Mouse (Mus musculus) frontal cortex, adult (tissue): ENCODE measurements around the gene Atp11a.
A peak's percentile ranks its signal among the peaks of the same experiment; 100 is the strongest.

Experiments used
- ATAC-seq: cut with Nextera tagmentation; 2 replicates; pipeline ENCODE4 v1.9.2; 2017; ENCODE audit warnings: mild to moderate bottlenecking, moderate library complexity, mixed read lengths; ENCODE audit not compliant: low TSS enrichment

Atp11a gene

DNA sequence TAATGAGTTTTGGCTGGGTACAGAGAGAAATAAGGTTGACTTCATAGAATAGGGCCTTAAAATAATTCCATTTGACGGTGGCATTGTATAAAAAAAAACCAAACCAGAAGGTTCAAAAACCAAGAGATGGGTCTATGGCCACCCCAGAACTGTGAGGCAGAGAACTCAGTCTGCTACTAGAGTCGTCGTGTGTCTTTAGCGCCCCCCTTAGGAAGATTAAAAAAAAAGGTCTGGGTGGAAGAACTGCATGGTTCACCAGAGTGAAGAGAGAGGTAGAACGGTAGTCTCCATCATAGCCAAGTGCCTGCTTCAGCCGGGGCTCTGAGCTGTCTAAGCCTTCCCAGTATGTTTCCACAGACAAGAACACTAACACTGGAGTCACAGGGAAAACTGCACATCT is 54.4 kb downstream of the Atp11a start:
- ATAC-seq: peak; percentile 65

- no peak for ATAC-seq
Measured at GRCm38 (mm10) chr8:12816412-12816811, 59.6 kb downstream of the Atp11a start.

- no peak for ATAC-seq
Measured at GRCm38 (mm10) chr8:12822892-12823291, 66.1 kb downstream of the Atp11a start.

DNA sequence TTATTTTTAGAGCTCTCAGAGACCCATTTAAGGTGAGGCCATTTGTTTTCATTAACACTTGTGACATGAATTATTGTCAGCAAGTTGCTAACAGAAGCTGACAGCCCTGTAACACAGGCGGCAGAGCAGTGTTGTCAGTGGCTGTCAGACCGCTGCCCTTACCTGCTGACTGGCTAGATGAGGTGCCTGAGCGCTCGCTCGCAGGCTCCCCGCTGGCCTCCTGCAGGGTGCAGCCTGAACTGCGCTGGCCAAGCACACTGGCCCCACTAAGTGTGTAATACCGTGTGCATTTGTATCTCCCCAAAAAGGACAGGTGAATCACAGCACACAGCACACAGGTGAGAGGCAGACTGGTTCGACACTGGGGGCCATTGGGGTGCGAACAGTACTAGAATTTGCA is 67.7 kb downstream of the Atp11a start:
- no peak for ATAC-seq

DNA sequence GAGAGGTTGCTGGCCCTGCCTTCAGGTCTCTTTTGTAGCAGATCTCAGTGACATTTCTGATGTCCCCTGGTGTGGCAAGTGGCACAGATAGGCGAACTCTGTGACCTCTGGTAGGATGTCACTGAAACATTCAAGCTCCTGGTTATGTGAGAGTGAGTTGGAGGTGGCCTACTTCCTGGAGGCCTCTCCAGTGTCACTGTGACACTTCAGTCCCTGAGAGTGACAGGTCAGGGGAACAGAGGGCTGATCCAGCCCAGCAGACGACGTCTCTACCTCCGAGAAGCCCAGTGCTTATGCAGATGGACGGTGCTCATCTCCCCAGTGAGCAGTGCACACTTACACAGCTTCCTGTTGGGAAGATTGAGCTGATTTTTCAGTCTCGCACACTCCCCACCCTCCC is 68.4 kb downstream of the Atp11a start:
- ATAC-seq: no peak

DNA sequence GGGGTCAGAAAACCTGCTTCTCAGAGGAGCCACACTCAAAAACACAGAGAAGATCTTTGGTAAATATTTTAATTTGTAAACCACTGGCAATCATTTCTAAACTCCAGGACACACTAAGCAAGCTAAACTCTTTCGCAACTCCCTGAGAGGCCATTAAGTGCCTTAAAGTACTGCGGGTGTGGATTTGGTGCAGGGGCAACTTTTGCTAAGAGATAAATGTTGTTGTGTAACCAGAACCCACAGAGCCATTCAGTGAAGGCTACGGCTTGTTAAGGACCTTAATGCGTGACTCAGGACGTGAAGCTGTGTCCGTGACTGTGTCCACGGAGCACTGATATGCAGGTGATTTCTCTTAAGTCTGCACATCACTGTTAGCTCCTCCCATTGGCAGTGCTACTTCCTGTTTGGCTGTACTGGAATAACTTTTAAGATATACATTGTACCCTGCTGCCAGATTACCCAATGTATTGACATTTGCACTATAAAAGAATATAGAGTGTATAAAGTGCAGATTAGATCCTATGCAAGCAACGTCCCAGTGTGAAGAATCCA is 68.9 kb downstream of the Atp11a start:
- ATAC-seq: no peak

- no peak for ATAC-seq
Measured at GRCm38 (mm10) chr8:12827124-12827523, 70.3 kb downstream of the Atp11a start.

- ATAC-seq: no peak
Measured at GRCm38 (mm10) chr8:12828298-12828697, 71.5 kb downstream of the Atp11a start.

DNA sequence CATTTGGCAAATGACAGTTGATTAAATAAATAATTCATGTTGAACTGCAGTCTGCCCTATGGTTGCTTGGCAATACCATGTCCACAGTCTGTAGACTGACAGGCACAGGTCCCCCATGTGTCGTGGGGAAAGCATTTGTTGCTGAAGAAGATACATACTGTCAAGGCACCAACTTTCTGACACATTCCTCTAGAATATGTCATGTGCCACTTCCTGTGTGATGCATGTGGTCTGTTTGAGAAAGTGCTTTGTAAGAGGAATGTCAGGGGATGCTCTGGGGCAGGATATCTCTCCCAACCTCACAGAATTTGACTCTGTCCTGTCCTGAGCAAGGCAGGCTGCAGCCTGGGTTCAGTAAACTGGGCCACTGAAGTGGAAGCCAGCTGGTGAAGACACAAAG is 72.6 kb downstream of the Atp11a start:
- no peak for ATAC-seq

DNA sequence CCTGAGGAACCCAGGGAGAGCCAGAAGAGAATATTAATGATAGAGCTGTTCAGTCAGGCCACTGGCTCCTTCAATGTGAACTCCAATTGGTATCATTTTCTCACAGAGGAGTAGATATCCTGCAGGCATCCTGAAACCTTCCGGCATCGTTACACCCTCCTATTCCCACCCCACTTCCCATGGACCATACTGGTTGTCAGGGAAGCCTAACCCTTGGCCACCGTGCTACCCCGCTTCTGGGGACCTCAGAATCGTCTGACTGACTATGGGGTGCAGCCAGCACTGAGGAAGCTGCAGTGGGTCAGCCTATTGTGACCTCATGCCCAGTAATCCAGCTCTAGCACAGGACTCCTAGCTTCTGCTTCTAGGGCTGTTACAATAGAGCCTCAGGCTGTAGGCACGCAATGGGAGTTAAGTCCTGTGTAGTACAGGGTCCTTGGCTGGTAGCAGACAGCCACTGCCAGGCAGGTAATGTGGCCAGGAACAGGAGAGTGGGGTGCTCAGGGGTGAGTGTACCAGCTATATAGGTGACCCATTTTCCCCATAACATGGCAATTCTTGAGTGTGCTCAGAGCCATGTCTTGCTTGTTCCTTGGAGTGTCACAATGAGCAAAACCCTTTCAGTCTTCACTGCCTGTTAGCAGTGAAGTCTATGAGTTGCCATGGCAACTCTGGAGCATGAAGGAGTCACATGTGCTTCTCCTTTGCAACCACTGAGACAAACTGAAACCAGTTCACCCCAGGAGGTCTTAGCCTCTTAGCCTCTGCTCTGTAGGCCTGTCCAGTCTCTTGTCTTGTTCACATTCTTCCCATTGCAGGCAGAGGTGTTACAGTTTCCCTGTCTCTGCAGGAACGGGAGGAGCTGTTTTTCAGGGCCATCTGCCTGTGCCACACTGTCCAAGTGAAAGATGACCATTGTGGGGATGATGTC is 75.1 kb downstream of the Atp11a start:
- peak; percentile 76 for ATAC-seq

DNA sequence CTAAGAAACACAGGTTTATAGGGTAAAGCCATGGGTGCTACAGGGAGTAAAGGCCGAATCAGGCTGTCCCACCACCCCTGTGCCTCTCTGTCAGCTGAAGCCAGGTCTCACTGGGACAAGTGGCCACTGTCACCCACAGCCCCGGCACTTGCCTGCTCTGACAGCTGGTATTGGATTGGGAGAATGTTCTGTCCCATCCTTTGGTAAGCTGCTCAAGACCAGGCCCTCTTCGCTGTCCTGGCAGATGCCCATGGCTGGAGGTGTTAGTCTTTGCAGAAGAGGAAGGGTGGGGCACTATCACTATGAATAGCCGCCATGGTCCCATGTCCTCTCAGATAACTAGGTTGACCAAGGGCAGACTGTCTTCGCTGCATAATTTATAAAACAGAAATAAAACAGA is 76.8 kb downstream of the Atp11a start:
- no peak for ATAC-seq

- no peak for ATAC-seq
Measured at GRCm38 (mm10) chr8:12840834-12841233, 84.0 kb downstream of the Atp11a start.

GRCm38 (mm10) chr8:12842342-12842995 is 85.7 kb downstream of the Atp11a start:
- no peak for ATAC-seq

DNA sequence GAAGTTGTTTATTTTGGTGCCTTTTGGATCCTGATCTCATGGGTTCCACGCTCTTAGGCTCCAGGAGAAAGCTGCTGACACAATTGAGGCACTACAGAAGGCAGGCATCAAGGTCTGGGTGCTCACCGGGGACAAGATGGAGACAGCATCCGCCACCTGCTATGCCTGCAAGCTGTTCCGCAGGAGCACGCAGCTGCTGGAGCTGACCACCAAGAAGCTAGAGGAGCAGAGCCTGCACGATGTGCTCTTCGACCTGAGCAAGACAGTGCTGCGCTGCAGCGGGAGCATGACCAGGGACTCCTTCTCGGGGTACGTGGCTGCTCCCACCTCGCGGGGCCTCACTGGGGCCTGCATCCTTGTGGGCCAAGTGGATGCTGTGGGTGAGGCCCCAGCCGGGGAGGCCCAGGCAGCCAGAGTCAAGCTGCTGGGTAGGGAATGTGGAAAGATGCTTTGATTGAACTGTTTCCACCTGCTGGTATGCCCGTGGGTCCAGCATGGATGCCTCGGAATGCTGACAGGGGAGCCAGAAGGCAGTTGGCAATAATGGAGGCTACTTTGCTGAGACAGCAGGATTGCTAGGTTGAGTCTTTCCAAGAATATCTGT is 87.6 kb downstream of the Atp11a start:
- no peak for ATAC-seq

DNA sequence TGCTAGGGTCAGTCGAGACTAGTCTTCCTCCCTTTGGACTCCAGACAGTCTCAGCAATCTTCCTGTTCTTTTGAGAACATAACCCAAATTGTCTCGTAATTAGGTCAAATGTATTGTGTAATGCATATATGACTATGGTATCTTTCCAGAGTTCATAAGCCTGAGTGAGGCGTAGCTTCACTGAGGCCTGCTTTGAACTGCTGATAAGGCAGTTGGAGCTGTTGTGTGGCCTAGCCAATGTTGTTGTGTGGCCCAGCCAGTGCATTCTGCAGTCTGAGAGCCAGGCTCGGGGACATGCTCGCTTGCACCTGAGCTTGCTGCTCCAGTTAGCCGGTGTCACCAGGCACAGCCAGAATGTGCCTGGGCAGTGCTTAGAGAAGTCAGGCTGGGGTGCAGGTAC is 89.6 kb downstream of the Atp11a start:
- ATAC-seq: no peak

- no peak for ATAC-seq
Measured at GRCm38 (mm10) chr8:12851241-12851640, 94.4 kb downstream of the Atp11a start.

GRCm38 (mm10) chr8:12856038-12856437 is 99.2 kb downstream of the Atp11a start:
- ATAC-seq: no peak

- ATAC-seq: no peak
Measured at GRCm38 (mm10) chr8:12863061-12863460, 106.2 kb downstream of the Atp11a start.

GRCm38 (mm10) chr8:12863608-12864007 is 106.8 kb downstream of the Atp11a start:
- no peak for ATAC-seq

GRCm38 (mm10) chr8:12865790-12866189 is 109.0 kb downstream of the Atp11a start:
- ATAC-seq: no peak

DNA sequence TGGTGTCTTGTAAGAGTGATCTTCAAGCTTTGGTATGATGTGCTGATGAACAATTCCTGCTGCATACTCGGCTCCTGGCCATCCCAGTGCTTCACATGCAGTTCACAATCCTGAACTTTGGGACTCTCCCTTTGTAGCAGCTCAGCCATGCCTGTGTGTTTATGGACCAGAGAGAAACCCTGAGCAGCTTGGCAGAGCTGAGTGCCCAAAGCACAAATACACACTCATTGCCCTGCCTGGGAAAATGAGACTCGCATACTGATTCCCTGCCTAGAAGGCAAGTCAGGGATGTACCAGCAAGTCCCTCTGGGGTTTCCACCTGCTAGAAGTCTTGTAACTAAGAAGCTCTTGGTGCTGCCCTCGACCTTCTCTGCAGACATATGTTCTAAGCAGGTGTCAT is 112.8 kb downstream of the Atp11a start:
- peak; percentile 32; the same call in 1 of the 2 replicates for ATAC-seq

- no peak for ATAC-seq
Measured at GRCm38 (mm10) chr8:12870656-12871055, 113.8 kb downstream of the Atp11a start.
